Mouse (Mus musculus): ENCODE measurements around the gene Dse.

Gene Dse

GRCm38 (mm10) chr10:34198574-34198973 is 8.9 kb downstream of the Dse start:
- in situ Hi-C loops (cut with MboI) = no loop called here

GRCm38 (mm10) chr10:34198061-34198460 is 9.5 kb downstream of the Dse start:
- in situ Hi-C loops (cut with MboI) = no loop called here

- in situ Hi-C loops (cut with MboI) = no loop called here
These were observed 10.2 kb downstream of the Dse start for GRCm38 (mm10) chr10:34197269-34197668.

- in situ Hi-C loops (cut with MboI) = no loop called here
These were observed 12.6 kb downstream of the Dse start for GRCm38 (mm10) chr10:34194957-34195356.

GRCm38 (mm10) chr10:34194503-34194902 is 13.0 kb downstream of the Dse start:
- in situ Hi-C loops (cut with MboI) = no loop called here

- in situ Hi-C loops (cut with MboI) = no loop called here
These were observed 20.8 kb downstream of the Dse start for GRCm38 (mm10) chr10:34186571-34187260.

GRCm38 (mm10) chr10:34185556-34185955 is 22.0 kb downstream of the Dse start:
- in situ Hi-C loops (cut with MboI) = no loop called here

GRCm38 (mm10) chr10:34184956-34185355 is 22.6 kb downstream of the Dse start:
- in situ Hi-C loops (cut with MboI) = no loop called here

- in situ Hi-C loops (cut with MboI) = no loop called here
These were observed 23.8 kb downstream of the Dse start for GRCm38 (mm10) chr10:34183731-34184130.

GRCm38 (mm10) chr10:34175870-34176606 is 31.5 kb downstream of the Dse start:
- in situ Hi-C loops (cut with MboI) = no loop called here

GRCm38 (mm10) chr10:34172663-34173282 is 34.7 kb downstream of the Dse start:
- in situ Hi-C loops (cut with MboI) = no loop called here

- in situ Hi-C loops (cut with MboI) = no loop called here
These were observed 35.9 kb downstream of the Dse start for GRCm38 (mm10) chr10:34171660-34172059.

- in situ Hi-C loops (cut with MboI) = no loop called here
These were observed 36.3 kb downstream of the Dse start for GRCm38 (mm10) chr10:34171191-34171590.

- in situ Hi-C loops (cut with MboI) = no loop called here
These were observed 40.5 kb downstream of the Dse start for GRCm38 (mm10) chr10:34166971-34167370.

GRCm38 (mm10) chr10:34155796-34156554 is 51.5 kb downstream of the Dse start:
- in situ Hi-C loops (cut with MboI) = no loop called here

- in situ Hi-C loops (cut with MboI) = no loop called here
These were observed 55.7 kb downstream of the Dse start for GRCm38 (mm10) chr10:34151827-34152226.

- in situ Hi-C loops (cut with MboI) = no loop called here
These were observed 57.1 kb downstream of the Dse start for GRCm38 (mm10) chr10:34150454-34150853.

GRCm38 (mm10) chr10:34149772-34150171 is 57.7 kb downstream of the Dse start:
- in situ Hi-C loops (cut with MboI) = no loop called here

GRCm38 (mm10) chr10:34141693-34142092 is 65.8 kb downstream of the Dse start:
- in situ Hi-C loops (cut with MboI) = no loop called here

- in situ Hi-C loops (cut with MboI) = no loop called here
These were observed 67.7 kb downstream of the Dse start for GRCm38 (mm10) chr10:34139768-34140167.

- in situ Hi-C loops (cut with MboI) = no loop called here
These were observed 69.5 kb downstream of the Dse start for GRCm38 (mm10) chr10:34138027-34138426.

- in situ Hi-C loops (cut with MboI) = no loop called here
These were observed 71.1 kb downstream of the Dse start for GRCm38 (mm10) chr10:34136432-34136831.

Measured in mature B cell (primary cell).